Mouse (Mus musculus): ENCODE measurements around the gene Pde6d.

- TF ChIP-seq POLR2A (IDR thresholded peaks at IDR 0.05; ENCODE audit: low read depth, low read length) (no peak), CTCF (IDR thresholded peaks at IDR 0.05; ENCODE audit: extremely low read depth, insufficient read depth, insufficient read length, insufficient replicate concordance) (peak; percentile 82; the same call in 1 of the 2 replicates)
Measured at GRCm38 (mm10) chr1:86501559-86501958, 80.9 kb downstream of the Pde6d start.
